Mouse (Mus musculus): ENCODE measurements around the gene Tcf20. TPM values are rescaled to one million over a fixed set of nuclear protein-coding genes. Genes with fewer than 3 reads are reported as not detected.

Gene Tcf20
- total and polyA plus RNA-seq, 3 experiments, result 34.7 to 92.0 (median 91.8) TPM

DNA sequence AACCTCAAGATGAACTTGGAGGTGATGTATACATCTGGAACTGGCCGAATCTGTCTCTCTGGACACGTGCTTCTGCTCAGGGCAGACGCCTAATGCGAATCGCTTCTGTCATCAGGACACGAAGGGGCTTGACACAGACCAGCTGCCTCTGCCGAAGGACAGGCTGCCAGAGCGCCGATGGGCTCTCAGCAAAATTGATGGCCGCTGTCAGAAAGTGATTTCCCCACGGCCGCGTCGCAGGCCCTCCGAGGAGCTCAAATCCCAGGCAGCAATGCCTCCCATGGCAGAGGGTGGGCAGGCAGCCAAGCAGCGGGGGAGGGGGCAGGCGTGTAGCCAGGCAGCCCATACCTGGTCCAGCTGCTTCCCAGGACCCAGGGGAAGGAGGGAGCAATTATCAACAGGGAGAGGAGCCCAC, 49.5 kb downstream of the Tcf20 start:
- no peak overlapping the region for H3K9ac ChIP-seq (ENCODE audit: control insufficient read depth, low read depth, low read length, poor library complexity, severe bottlenecking)
- H3K79me2 ChIP-seq (ENCODE audit: control insufficient read depth, insufficient read depth, low read length, poor library complexity), result no peaks in the 10 kb centered on the region
- no peaks in the 10 kb centered on the region for H3K9me3 ChIP-seq (replicated peaks; ENCODE audit: insufficient read depth, low read length)
- no peak overlapping the region for H3K4me3 ChIP-seq (ENCODE audit: control insufficient read depth in 1 of 2, insufficient read depth in 1 of 2, low read depth in 2 of 2, low read length in 2 of 2)
- no peaks in the 10 kb centered on the region for H3K4me1 ChIP-seq (ENCODE audit: control insufficient read depth in 1 of 2, insufficient read depth in 2 of 2, low read length in 2 of 2)
- H3K27ac ChIP-seq (ENCODE audit: control insufficient read depth, low read depth, low read length), result no peak overlapping the region
- H3K36me3 ChIP-seq (ENCODE audit: control insufficient read depth in 1 of 2, insufficient read depth in 2 of 2, low read length in 2 of 2), result no peaks in the 10 kb centered on the region
- H3K27me3 ChIP-seq (ENCODE audit: control insufficient read depth in 1 of 2, insufficient read depth in 2 of 2, low read length in 2 of 2), result no peaks in the 10 kb centered on the region; a peak in 2 of 4 replicates
- DNase-seq (ENCODE audit: low read depth, low spot score), result no peak
- no peak for TF ChIP-seq MAFK (IDR thresholded peaks at IDR 0.05; ENCODE audit: borderline replicate concordance, low read depth, low read length)
- no peak for TF ChIP-seq SMC3 (IDR thresholded peaks at IDR 0.05; ENCODE audit: low read depth, low read length)
- TF ChIP-seq ETS1 (IDR thresholded peaks at IDR 0.05; ENCODE audit: low read depth, low read length), result no peak

DNA sequence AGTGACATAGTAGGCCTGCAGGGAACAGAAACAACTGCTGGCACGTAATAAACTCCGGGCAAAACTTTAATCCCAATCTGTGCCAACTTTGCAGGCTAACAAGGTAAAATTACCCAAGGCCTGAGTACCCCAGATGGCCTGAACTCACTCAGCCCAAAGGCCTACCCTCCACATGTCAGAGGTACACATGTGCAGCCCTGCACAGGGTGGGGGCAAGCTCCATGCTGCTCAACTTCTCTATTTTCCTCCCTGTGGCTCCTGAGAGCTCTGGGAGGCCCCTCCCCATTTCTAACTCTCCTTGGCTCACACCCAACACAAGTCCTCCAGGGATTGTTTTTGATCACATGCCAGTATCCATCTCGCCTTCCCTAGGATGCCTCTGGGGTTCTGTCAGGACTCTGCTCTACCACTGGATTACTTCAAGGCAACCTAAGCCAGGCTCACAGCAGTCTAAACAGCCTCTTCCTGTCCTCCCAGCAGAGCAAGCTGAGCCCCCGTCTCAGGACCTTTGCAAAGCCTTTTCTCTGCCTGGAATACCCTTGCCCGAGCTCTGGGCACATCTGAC, 50.2 kb downstream of the Tcf20 start:
- H3K9me3 ChIP-seq (replicated peaks; ENCODE audit: insufficient read depth, low read length), result no peaks in the 10 kb centered on the region
- no peaks in the 10 kb centered on the region; a peak in 2 of 4 replicates for H3K27me3 ChIP-seq (ENCODE audit: control insufficient read depth in 1 of 2, insufficient read depth in 2 of 2, low read length in 2 of 2)
- no peak overlapping the region for H3K9ac ChIP-seq (ENCODE audit: control insufficient read depth, low read depth, low read length, poor library complexity, severe bottlenecking)
- no peaks in the 10 kb centered on the region for H3K79me2 ChIP-seq (ENCODE audit: control insufficient read depth, insufficient read depth, low read length, poor library complexity)
- peak; percentile 43 for DNase-seq (ENCODE audit: low read depth, low spot score)
- H3K36me3 ChIP-seq (ENCODE audit: control insufficient read depth in 1 of 2, insufficient read depth in 2 of 2, low read length in 2 of 2), result no peaks in the 10 kb centered on the region
- H3K4me3 ChIP-seq (ENCODE audit: control insufficient read depth in 1 of 2, insufficient read depth in 1 of 2, low read depth in 2 of 2, low read length in 2 of 2), result no peak overlapping the region
- no peaks in the 10 kb centered on the region for H3K4me1 ChIP-seq (ENCODE audit: control insufficient read depth in 1 of 2, insufficient read depth in 2 of 2, low read length in 2 of 2)
- no peak overlapping the region for H3K27ac ChIP-seq (ENCODE audit: control insufficient read depth, low read depth, low read length)
- TF ChIP-seq ZC3H11A (IDR thresholded peaks at IDR 0.05; ENCODE audit: low read depth, low read length), result no peak
- TF ChIP-seq TAL1 (IDR thresholded peaks at IDR 0.05; ENCODE audit: low read length), result no peak
- TF ChIP-seq E2F4 (IDR thresholded peaks at IDR 0.05; ENCODE audit: borderline replicate concordance, low read depth, low read length), result no peak
- TF ChIP-seq POLR2A (IDR thresholded peaks at IDR 0.05; ENCODE audit: control insufficient read depth in 1 of 2, insufficient read depth in 1 of 2, low read depth in 1 of 2, low read length in 2 of 2, poor library complexity in 1 of 2), result no peak
- 0 out of 2 replicates have a peak, but pooled peaks have one; percentile 48 for TF ChIP-seq MYC (IDR thresholded peaks at IDR 0.05; ENCODE audit: low read depth, low read length)

DNA sequence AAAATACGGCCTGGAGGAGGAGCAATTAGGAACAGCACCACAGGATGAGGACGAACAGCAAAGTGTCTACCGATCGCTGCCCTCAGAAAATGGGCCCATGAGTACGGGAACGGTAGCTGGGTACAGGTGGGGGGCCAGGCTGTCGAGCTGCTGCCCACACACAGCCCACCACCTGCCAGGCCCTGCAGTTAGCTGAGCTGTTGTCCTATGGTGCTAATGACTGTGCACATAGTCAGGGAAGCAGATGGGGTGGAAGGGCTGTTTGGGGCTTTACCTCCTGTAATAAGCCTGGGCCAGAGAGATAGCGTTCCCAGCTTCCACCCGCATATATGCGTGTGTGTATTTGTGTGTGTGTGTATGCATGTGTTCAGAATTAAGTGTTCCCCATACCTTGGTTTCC, 52.7 kb downstream of the Tcf20 start:
- Histone ChIP-seq H3K36me3 (ENCODE audit: control insufficient read depth in 1 of 2, insufficient read depth in 2 of 2, low read length in 2 of 2) (no peaks in the 10 kb centered on the region), H3K4me3 (ENCODE audit: control insufficient read depth in 1 of 2, insufficient read depth in 1 of 2, low read depth in 2 of 2, low read length in 2 of 2) (no peak overlapping the region), H3K79me2 (ENCODE audit: control insufficient read depth, insufficient read depth, low read length, poor library complexity) (no peaks in the 10 kb centered on the region), H3K9me3 (replicated peaks; ENCODE audit: insufficient read depth, low read length) (no peaks in the 10 kb centered on the region), H3K4me1 (ENCODE audit: control insufficient read depth in 1 of 2, insufficient read depth in 2 of 2, low read length in 2 of 2) (no peaks in the 10 kb centered on the region), H3K27me3 (ENCODE audit: control insufficient read depth in 1 of 2, insufficient read depth in 2 of 2, low read length in 2 of 2) (no peaks in the 10 kb centered on the region; a peak in 3 of 4 replicates), H3K9ac (ENCODE audit: control insufficient read depth, low read depth, low read length, poor library complexity, severe bottlenecking) (no peak overlapping the region), H3K27ac (ENCODE audit: control insufficient read depth, low read depth, low read length) (no peak overlapping the region)
- no peak for DNase-seq (ENCODE audit: low read depth, low spot score)
- TF ChIP-seq CHD2 (IDR thresholded peaks at IDR 0.05; ENCODE audit: low read length) (no peak), ELF1 (IDR thresholded peaks at IDR 0.05; ENCODE audit: low read depth, low read length) (no peak), UBTF (IDR thresholded peaks at IDR 0.05; ENCODE audit: borderline replicate concordance, insufficient read depth, low read depth, low read length) (no peak), USF2 (IDR thresholded peaks at IDR 0.05; ENCODE audit: borderline replicate concordance in 1 of 2, insufficient read depth in 1 of 2, low read depth in 1 of 2, low read length in 2 of 2) (no peak), E2F4 (IDR thresholded peaks at IDR 0.05; ENCODE audit: borderline replicate concordance, low read depth, low read length) (no peak), ETS1 (IDR thresholded peaks at IDR 0.05; ENCODE audit: low read depth, low read length) (no peak), KAT2A (conservative IDR thresholded peaks at IDR 0.05; ENCODE audit: low read depth, low read length) (no peak), POLR2A (IDR thresholded peaks at IDR 0.05; ENCODE audit: control insufficient read depth in 1 of 2, insufficient read depth in 1 of 2, low read depth in 1 of 2, low read length in 2 of 2, poor library complexity in 1 of 2) (no peak), NELFE (IDR thresholded peaks at IDR 0.05; ENCODE audit: low read depth, low read length) (no peak), TCF12 (IDR thresholded peaks at IDR 0.05; ENCODE audit: low read depth, low read length) (no peak), POLR2AphosphoS2 (IDR thresholded peaks at IDR 0.05; ENCODE audit: low read length) (no peak), RCOR1 (IDR thresholded peaks at IDR 0.05; ENCODE audit: low read depth, low read length) (no peak), ZNF384 (IDR thresholded peaks at IDR 0.05; ENCODE audit: low read depth, low read length) (no peak), POLR2AphosphoS5 (IDR thresholded peaks at IDR 0.05; ENCODE audit: borderline replicate concordance, low read depth, low read length) (no peak), MEF2A (IDR thresholded peaks at IDR 0.05; ENCODE audit: extremely low read depth, insufficient replicate concordance, low read depth, low read length, poor library complexity, severe bottlenecking) (no peak), MYC (IDR thresholded peaks at IDR 0.05; ENCODE audit: low read depth, low read length) (no peak), MYB (IDR thresholded peaks at IDR 0.05; ENCODE audit: low read depth, low read length) (no peak)

Data from MEL (cell line).